Mouse (Mus musculus) testis, adult 2 months (tissue): ENCODE measurements at regions not wholly inside any gene's neighbourhood (a gene's known extent, or its start where the extent isn't known, plus 50 kb on each side); places are given as distances from the start of the nearest gene placed in this dataset.

Source experiments
- H3K27ac ChIP-seq: fragments of 200-500 bp; 2 replicates; pipeline ENCODE4 v1.5.1; 2012; ENCODE audit warnings: low read depth, low read length; ENCODE audit not compliant: control insufficient read depth, insufficient read depth
- H3K27me3 ChIP-seq: fragments of 200-500 bp; 2 replicates; pipeline ENCODE4 v1.6.1; 2012; ENCODE audit warnings: mild to moderate bottlenecking, low read length, moderate library complexity; ENCODE audit not compliant: control insufficient read depth, insufficient read depth
- H3K36me3 ChIP-seq: fragments of 200-500 bp; 2 replicates; pipeline ENCODE4 v1.6.1; 2012; ENCODE audit warnings: mild to moderate bottlenecking, low read length; ENCODE audit not compliant: control insufficient read depth, insufficient read depth
- H3K4me1 ChIP-seq: fragments of 200-500 bp; 2 replicates; pipeline ENCODE4 v1.6.1; 2012; ENCODE audit warnings: low read length; ENCODE audit not compliant: control insufficient read depth, insufficient read depth
- H3K4me3 ChIP-seq: fragments of 200-500 bp; 2 replicates; pipeline ENCODE4 v1.5.1; 2012; ENCODE audit warnings: low read depth, mild to moderate bottlenecking, low read length, moderate library complexity, mixed read lengths; ENCODE audit not compliant: control insufficient read depth
- CTCF ChIP-seq: fragments of 200-500 bp; IDR thresholded peaks from 2 replicates; pipeline ENCODE4 v1.5.1; 2012; ENCODE audit warnings: low read depth, mild to moderate bottlenecking, inconsistent platforms, low read length, moderate library complexity; ENCODE audit not compliant: control insufficient read depth, insufficient read depth, insufficient replicate concordance
- POLR2A ChIP-seq: fragments of 200-500 bp; IDR thresholded peaks from 2 replicates; pipeline ENCODE4 v1.6.1; 2012; ENCODE audit warnings: low read depth, mild to moderate bottlenecking, inconsistent platforms, low read length, moderate library complexity; ENCODE audit not compliant: control insufficient read depth

DNA sequence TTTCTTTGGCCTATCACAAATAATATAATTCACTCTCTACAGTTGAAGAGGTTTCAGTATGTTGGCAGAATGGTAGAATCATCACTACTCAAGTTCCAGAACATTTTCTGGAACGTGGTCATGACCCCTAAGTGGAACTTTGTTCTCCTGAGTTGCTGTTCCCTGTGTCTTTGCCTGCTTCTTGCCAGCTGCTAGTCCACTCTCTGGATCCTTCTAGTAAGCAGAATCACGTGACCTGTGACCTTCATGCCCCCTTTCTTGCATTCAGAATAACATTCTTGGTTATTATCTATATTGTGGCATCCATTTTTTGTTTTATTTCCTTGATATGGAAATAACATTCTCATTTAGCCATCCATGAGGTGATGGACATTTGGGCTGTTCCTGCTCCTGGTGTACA is 291.5 kb upstream of the Sall1 start:
- H3K4me1 ChIP-seq = peaks cover 2% of the 10 kb centered on the region
- H3K27me3 ChIP-seq = no peaks in the 10 kb centered on the region
- no peak overlapping the region for H3K4me3 ChIP-seq
- no peak overlapping the region for H3K27ac ChIP-seq
- no peak for TF ChIP-seq CTCF
- H3K36me3 ChIP-seq = no peaks in the 10 kb centered on the region

DNA sequence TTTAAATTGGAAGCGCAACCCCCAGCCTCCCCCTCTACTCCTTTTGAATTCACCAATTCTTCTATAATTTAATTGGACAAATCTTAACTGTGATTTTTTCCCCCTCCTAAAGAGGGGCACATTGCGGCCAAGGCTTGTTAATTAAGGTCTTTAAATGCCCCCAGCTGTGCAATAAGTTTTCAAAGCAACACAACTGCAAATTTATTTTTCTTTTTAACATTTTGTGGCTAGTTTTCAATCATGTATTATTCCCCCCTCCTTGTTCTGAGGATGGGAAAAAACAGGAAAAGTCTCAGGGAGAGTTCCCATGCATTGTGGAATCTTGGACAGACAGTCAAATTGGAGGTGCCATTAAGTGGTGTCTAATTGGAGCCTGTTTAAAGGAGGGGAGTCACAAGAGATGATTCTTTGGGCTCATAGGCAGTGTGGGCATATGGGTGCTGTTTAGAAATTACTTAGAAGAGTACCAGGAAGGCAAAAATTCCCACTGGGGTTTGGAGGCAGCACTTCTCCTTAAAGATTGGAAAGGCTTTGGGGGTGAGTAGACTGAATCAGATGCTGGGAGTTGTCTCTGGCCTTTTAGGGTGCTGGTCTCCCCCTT is 281.9 kb upstream of the Sall1 start:
- no peak overlapping the region for H3K4me3 ChIP-seq
- no peaks in the 10 kb centered on the region for H3K27me3 ChIP-seq
- H3K27ac ChIP-seq = no peak overlapping the region
- H3K4me1 ChIP-seq = no peaks in the 10 kb centered on the region; the same call in 1 of the 2 replicates
- no peak for TF ChIP-seq CTCF
- no peak for TF ChIP-seq POLR2A
- no peaks in the 10 kb centered on the region for H3K36me3 ChIP-seq

DNA sequence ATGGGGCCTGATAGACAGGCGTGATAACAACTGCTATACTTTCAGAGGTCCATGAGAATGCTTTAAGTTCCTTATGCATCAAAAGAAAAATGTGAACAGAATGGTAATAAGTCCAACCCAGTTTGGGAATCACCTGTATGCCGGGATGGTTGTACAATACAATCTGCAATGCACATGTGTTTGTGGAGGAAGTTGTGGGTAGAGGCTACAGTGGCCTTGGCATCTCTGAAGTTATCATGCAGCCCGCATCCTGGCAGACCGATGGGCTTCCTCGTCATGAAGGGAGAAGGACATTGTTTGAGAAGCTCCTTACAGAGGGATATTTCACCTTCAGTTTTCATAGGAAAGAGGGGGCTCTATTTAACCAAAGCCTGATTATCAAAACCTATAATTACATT is 281.3 kb upstream of the Sall1 start:
- no peak overlapping the region for H3K27ac ChIP-seq

GRCm38 (mm10) chr8:89324462-89325247 is 280.7 kb upstream of the Sall1 start:
- no peak for TF ChIP-seq CTCF
- no peak overlapping the region for H3K27ac ChIP-seq

More for the DNA sequence above, 281.3 kb upstream of the Sall1 start:
- no peak overlapping the region for H3K4me3 ChIP-seq
- H3K4me1 ChIP-seq = no peaks in the 10 kb centered on the region
- no peak for TF ChIP-seq CTCF
- no peaks in the 10 kb centered on the region for H3K36me3 ChIP-seq
- H3K27me3 ChIP-seq = no peaks in the 10 kb centered on the region

GRCm38 (mm10) chr8:89317514-89318289 is 273.7 kb upstream of the Sall1 start:
- TF ChIP-seq CTCF (no peak), POLR2A (no peak)
- Histone ChIP-seq H3K4me1 (no peaks in the 10 kb centered on the region), H3K27ac (no peak overlapping the region), H3K36me3 (no peaks in the 10 kb centered on the region), H3K4me3 (no peak overlapping the region), H3K27me3 (no peaks in the 10 kb centered on the region)

More at GRCm38 (mm10) chr8:89324462-89325247, 280.7 kb upstream of the Sall1 start:
- Histone ChIP-seq H3K27me3 (no peaks in the 10 kb centered on the region), H3K36me3 (no peaks in the 10 kb centered on the region), H3K4me3 (no peak overlapping the region), H3K4me1 (no peaks in the 10 kb centered on the region)

- TF ChIP-seq POLR2A (no peak), CTCF (no peak)
- Histone ChIP-seq H3K27me3 (no peaks in the 10 kb centered on the region), H3K36me3 (no peaks in the 10 kb centered on the region), H3K4me3 (no peak overlapping the region), H3K27ac (no peak overlapping the region), H3K4me1 (no peaks in the 10 kb centered on the region)
These were observed 272.7 kb upstream of the Sall1 start for GRCm38 (mm10) chr8:89316566-89317175.

- Histone ChIP-seq H3K36me3 (no peaks in the 10 kb centered on the region), H3K4me3 (no peak overlapping the region), H3K27ac (no peak overlapping the region), H3K4me1 (no peaks in the 10 kb centered on the region), H3K27me3 (no peaks in the 10 kb centered on the region)
- no peak for TF ChIP-seq CTCF
- TF ChIP-seq POLR2A = no peak
These were observed 270.9 kb upstream of the Sall1 start for GRCm38 (mm10) chr8:89314907-89315306.
